ENCODE assay signal across 17 mouse cellular contexts in the genomic region with DNA sequence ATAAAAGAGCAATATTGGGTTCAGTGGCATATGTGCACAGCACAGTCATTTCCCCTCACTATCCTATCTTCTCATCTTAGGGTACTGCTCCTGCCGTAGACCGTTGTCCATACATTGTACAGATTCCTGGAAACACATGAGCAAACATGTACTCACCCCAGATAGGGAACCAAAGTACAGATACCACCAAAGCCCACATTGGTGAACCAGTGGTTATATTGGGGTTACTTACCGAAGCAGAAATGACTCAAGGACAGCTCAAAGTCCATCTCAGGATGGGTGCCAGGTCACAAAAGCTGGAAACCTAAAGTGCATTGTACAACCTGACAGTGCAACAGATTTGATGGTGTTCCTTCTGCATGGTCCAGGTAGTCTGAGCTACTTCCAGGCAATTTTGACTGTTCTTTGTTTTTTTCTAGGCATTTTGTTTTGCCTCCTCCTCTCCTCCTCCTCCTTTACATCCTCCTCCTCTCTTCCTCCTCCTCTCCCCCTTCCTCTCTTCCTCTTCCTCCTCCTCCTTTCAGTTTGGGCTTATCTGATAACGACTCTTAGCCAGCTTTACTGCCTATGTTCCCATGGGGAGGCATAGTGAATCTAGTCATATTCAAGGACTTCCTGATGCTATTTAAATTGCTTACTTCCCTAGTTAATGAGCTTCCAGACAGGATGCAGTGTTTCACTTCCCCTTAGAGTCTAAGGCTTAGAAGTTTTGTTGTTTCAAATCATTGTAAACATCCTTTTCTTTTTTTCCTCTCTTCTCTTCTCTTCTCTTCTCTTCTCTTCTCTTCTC.
A peak's percentile ranks its signal among the peaks of the same experiment; 100 is the strongest.
DNase-seq lines count a peak whose midpoint lies in the region; ATAC-seq lines count a peak whose summit lies in the region.
"Had no signal": no experiment of that assay in that cellular context is flagged by ENCODE, and none has a peak within 500 bp of the region (broad histone marks: within the 10 kb centered on the region; RNA-seq: fewer than 3 reads in every experiment).

No protein-coding gene starts in this region.

- H3K27ac ChIP-seq in liver, embryonic 12.5 days = no peak overlapping the region
- no peak overlapping the region for H3K27ac ChIP-seq in liver, embryonic 11.5 days (ENCODE audit: low read depth, low read length)
- no peak overlapping the region for H3K27ac ChIP-seq in forebrain, embryonic 15.5 days (replicated peaks)
- H3K27ac ChIP-seq: hindbrain, embryonic 13.5 days; limb, embryonic 10.5 days; liver, embryonic 14.5 days had no signal

- 18% methylated on average over 4 of the region's 4 CpGs for WGBS in liver, embryonic 12.5 days (ENCODE audit: insufficient replicate concordance)
- WGBS in liver, embryonic 11.5 days = 35% methylated on average over 4 of the region's 4 CpGs
- WGBS in forebrain, embryonic 15.5 days = 73% methylated on average over 4 of the region's 4 CpGs

- no peak overlapping the region for H3K4me2 ChIP-seq in liver, embryonic 12.5 days
- H3K4me2 ChIP-seq in liver, embryonic 11.5 days = no peak overlapping the region
- no peak overlapping the region for H3K4me2 ChIP-seq in forebrain, embryonic 15.5 days (replicated peaks)
- H3K4me2 ChIP-seq: heart, embryonic 11.5 days; hindbrain, embryonic 13.5 days had no signal

- no peaks in the 10 kb centered on the region for H3K36me3 ChIP-seq in liver, embryonic 12.5 days
- H3K36me3 ChIP-seq in liver, embryonic 11.5 days (ENCODE audit: control insufficient read depth, insufficient read depth, low read length) = no peaks in the 10 kb centered on the region
- H3K36me3 ChIP-seq in forebrain, embryonic 15.5 days = no peaks in the 10 kb centered on the region
- H3K36me3 ChIP-seq: hindbrain, embryonic 13.5 days; limb, embryonic 10.5 days had no signal

- intact Hi-C loops in gastrocnemius, postnatal 36 days (cut with DNase I) = no loop called here

- peaks cover 33% of the 10 kb centered on the region for H3K4me1 ChIP-seq in liver, embryonic 12.5 days
- peaks cover 13% of the 10 kb centered on the region for H3K4me1 ChIP-seq in liver, embryonic 11.5 days (replicated peaks; ENCODE audit: control insufficient read depth, insufficient read depth, low read length)
- H3K4me1 ChIP-seq in forebrain, embryonic 15.5 days = no peaks in the 10 kb centered on the region
- H3K4me1 ChIP-seq: hindbrain, embryonic 13.5 days had no signal

- no peaks in the 10 kb centered on the region for H3K9me3 ChIP-seq in liver, embryonic 12.5 days (replicated peaks)
- H3K9me3 ChIP-seq in liver, embryonic 11.5 days (ENCODE audit: control insufficient read depth, low read length) = no peaks in the 10 kb centered on the region
- no peaks in the 10 kb centered on the region for H3K9me3 ChIP-seq in forebrain, embryonic 15.5 days
- H3K9me3 ChIP-seq: hindbrain, embryonic 13.5 days; limb, embryonic 10.5 days had no signal

- H3K4me3 ChIP-seq in liver, embryonic 12.5 days = no peak overlapping the region
- no peak overlapping the region for H3K4me3 ChIP-seq in liver, embryonic 11.5 days (ENCODE audit: low read depth, low read length)
- H3K4me3 ChIP-seq in forebrain, embryonic 15.5 days = no peak overlapping the region
- H3K4me3 ChIP-seq: hindbrain, embryonic 13.5 days; limb, embryonic 10.5 days had no signal

- 0 out of 2 replicates have a peak, but pooled peaks have one; percentile 34 for ATAC-seq in liver, embryonic 12.5 days
- no peak for ATAC-seq in liver, embryonic 11.5 days (replicated peaks; ENCODE audit: low FRiP score)
- ATAC-seq in hematopoietic stem cell, adult 5-6 weeks (replicated peaks in 1 of 2; ENCODE audit: insufficient read depth in 1 of 2, low FRiP score in 2 of 2, low TSS enrichment in 1 of 2, low read depth in 1 of 2, poor library complexity in 2 of 2, severe bottlenecking in 2 of 2) = peak; percentile 23 to 27; a peak in 1 of 4 replicates
- ATAC-seq in megakaryocyte, adult 5-6 weeks (ENCODE audit: poor library complexity, severe bottlenecking) = peak; percentile 88
- no peak for ATAC-seq in forebrain, embryonic 15.5 days (replicated peaks)

- no peak for DNase-seq in liver, embryonic 11.5 days (ENCODE audit: low spot score)
- no peak for DNase-seq in urinary bladder, postnatal 36 days (ENCODE audit: low spot score in 2 of 2)
- no peak for DNase-seq in gastrocnemius, postnatal 36 days
- DNase-seq: adrenal gland, adult 2 months; embryo, embryonic 11 days; heart, postnatal 10 days; lung, postnatal 14 days; retina, postnatal 1 day; right cerebral cortex, postnatal 4 days had no signal

- H3K9ac ChIP-seq in liver, embryonic 12.5 days = no peak overlapping the region
- no peak overlapping the region for H3K9ac ChIP-seq in liver, embryonic 11.5 days (ENCODE audit: low read depth, low read length)
- no peak overlapping the region for H3K9ac ChIP-seq in forebrain, embryonic 15.5 days (replicated peaks)
- H3K9ac ChIP-seq: hindbrain, embryonic 13.5 days; liver, embryonic 14.5 days had no signal

- H3K27me3 ChIP-seq in liver, embryonic 12.5 days (replicated peaks) = no peaks in the 10 kb centered on the region
- H3K27me3 ChIP-seq in liver, embryonic 11.5 days (replicated peaks; ENCODE audit: control insufficient read depth, insufficient read depth, low read length) = no peaks in the 10 kb centered on the region
- H3K27me3 ChIP-seq in forebrain, embryonic 15.5 days = no peaks in the 10 kb centered on the region
- H3K27me3 ChIP-seq: hindbrain, embryonic 13.5 days had no signal

Comparison
In these comparisons a context has a peak if more than half of its experiments do, and no peak if none do; other contexts are left out.
1. ATAC-seq: peak in liver, embryonic 12.5 days (single experiment), hematopoietic stem cell, adult 5-6 weeks (2 of 2) and megakaryocyte, adult 5-6 weeks (single experiment); none in liver, embryonic 11.5 days (single experiment) and forebrain, embryonic 15.5 days (single experiment).